Mouse (Mus musculus): ENCODE measurements around the gene Pacsin1.
"Not testable (repeated sequence)": the region's sequence is repeated elsewhere in the genome, so short reads cannot be mapped to it uniquely, and the experiment has no call there.

The Pacsin1 gene

DNA sequence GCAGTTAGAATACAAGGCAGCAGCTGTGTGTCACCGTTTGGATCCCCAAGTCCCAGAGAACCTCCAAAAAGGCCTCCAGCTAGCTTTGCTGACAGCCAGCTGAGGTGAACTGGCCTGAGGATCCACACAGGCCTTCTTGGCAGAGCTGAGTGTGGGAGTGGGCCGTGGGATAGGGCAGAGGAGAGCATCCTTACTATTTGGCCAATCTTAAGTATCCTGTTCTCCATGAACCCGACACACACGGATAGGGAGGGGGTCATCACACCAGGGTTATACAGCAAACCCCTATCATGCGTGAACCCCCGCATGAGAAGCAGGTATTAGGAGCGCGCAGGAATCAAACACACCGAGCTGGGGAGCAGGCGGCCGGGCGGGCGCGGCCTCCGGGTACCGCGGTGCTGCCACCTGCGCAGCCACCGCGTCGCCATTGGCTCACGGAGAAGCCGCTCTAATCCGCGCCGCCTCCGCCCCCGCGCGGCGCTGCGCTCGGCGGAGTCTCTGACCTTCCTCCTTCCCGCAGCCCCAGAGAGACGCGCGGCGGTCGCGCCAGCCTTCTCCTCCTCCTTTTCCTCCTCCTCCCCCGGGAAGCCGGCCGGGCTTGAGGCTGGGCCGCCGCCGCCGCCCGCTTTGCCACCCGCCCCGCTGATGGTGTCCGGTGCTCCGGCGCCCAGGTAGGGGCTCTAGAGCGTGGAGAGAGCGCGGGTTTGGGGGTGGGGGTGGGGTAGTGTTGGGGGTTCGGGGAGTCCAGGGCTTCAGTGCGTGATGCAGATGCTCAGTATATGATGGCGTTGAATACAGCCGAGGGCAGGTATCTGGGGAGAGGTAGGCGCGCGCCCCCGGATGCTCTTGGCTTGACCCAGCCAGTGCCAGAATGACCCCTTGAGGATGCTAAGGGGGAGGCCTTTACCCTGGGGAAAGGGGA is at the start of gene Pacsin1:
TSS of gene Pacsin1 (plus strand) at position 421 of the 922 bp plus-strand sequence.
- no peak for DNase-seq (ENCODE audit: low read depth)

DNA sequence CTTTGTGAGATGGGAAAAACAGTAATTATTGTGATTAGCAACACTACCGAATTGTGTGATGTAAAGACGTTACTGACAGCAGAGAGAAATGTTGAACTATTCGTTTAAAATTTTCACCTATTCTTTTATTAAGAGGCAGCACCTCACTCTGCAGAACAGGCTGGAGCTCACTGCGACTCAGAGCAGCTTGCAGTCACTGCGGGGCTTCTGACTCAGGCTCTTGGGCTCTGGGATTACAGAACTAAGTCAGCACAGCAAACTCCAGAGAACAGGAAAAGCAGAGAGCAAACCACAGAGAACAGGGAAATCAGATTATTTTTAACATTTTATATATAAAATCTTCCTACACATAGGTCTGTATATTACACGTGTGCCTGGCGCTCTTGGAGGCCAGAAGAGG is 45.7 kb upstream of the Pacsin1 start:
- DNase-seq (ENCODE audit: low read depth): peak; percentile 58

DNA sequence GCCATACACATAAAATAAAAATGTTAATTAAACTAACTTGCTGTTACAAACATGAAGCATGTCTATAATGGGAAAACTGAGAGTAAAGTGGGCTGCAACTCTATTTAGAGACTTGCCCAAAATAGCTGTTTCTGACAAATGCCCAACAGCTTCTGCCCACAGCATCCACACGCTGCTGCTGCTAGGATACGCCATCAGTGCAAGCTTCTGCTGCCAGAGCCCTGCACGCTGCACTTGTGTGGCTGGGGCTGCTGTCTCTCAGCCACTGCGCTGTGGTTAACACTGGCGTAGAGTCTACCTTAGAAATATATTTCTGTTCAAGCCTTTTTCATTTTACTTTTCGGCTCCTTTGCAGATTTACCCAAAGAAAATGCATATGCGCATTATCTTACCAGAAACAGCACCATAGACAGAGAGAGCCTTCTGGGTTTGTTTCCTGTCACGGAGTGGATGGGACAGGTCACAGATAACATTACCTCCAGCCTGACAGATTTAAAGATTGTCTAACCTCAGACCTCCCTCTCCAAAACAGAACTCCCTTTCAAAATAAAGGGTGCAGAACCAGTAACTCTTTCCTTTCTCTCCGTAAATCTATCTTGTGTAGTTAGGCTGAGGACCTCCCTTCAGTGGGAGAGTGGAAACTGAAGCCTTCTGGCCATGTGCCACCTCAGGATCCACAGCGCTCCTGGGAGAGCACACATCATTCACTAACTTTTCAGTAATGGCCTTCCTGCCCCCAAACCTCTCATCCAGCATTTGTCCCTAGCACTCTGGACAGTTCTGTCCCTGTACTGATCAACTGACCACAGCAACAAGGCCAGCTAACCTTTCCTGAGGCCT is 44.4 kb upstream of the Pacsin1 start:
- no peak for DNase-seq (ENCODE audit: low read depth)

DNA sequence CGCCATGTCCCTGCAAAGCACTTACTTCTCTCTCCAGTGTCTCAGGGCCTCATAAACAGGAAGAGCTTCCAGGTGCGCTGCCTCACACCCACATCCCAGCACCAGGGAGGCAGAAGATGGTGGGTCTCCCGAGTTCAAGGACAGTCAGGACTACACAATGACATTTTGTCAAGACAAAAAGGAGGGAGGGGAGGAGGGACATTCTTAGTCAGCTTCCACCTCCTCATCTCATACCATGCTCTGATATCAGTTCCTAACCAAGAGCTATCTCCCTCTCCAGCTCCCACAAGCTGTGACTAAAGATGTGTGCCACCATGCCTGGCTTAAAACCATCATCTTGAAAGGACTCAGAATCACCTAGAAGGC is 43.8 kb upstream of the Pacsin1 start:
- DNase-seq (ENCODE audit: low read depth): no peak

DNA sequence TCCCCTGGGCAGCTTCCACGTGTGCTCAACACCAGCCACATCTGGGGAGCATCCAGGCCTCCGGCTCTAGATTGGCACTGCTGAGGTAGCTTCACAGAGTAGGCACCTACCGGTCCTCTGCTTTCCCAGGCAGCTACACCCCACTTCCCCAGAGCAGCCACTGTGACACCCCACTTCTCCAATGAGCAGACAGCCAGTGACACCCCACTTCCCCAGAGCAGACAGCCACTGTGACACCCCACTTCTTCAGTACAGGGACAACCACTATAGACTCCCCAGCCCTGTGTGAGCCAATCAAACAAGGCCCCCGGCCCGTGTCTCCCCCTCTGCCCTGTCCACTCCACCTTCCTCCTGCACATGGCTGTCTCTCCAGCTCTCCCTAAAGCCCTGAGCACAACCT is 43.3 kb upstream of the Pacsin1 start:
- no peak for DNase-seq (ENCODE audit: low read depth)

DNA sequence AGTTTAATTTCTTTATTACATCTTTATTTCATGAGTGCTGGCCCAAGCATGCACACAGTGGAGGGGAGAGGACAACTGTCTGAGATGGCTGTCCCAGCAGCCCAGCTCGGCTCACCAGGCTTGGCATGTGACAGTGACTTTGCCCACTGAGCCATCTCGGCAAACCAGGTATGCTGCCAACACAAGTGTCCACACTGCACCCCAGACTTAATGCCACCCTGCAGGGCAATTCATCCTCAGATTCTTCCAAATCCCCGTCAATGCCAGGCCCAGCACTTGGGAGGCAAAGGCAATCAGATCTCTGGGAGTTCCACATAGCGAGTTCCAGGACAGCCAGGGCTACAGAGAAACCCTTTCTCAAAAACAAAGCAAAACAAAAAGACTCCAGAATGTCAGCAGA is 42.3 kb upstream of the Pacsin1 start:
- DNase-seq (ENCODE audit: low read depth): no peak

DNA sequence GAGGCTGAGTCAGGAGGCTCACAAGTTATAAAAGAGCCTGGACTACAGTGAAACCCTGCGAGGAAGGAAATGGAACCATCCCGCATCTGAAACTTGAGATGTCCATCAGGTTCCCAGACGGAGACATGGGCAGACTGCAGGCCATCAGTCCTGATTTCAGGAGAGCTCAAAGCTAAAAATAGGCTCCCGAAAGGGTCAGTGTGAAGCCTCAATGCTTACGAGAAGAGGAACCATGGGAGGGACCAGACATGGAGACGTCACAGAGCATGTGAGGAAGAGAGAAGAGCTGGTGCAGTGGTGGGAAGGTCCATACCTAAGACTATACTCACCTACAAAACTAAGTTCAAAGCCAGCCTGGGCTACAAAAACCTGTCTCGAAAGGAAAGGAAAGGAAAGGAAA is 39.9 kb upstream of the Pacsin1 start:
- DNase-seq (ENCODE audit: low read depth): no peak

DNA sequence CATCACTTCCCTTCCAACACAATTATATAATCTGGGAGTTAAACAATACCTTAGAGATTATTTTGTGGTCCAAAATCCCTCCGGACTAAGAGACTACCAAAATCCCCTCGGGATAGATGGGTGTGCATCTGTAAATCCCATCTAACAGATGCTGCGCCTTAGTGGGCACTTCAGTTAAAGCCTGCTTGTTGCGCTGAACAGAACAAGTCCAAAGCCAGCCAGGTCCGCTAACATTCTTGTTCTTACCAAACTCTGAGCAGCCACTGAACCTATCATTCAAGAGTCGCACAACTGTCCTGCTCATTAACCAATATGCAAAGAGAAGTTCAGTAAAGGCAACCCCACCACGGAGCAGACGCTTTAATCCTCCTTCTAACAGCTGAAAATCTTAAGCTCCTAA is 34.1 kb upstream of the Pacsin1 start:
- DNase-seq (ENCODE audit: low read depth): no peak

DNA sequence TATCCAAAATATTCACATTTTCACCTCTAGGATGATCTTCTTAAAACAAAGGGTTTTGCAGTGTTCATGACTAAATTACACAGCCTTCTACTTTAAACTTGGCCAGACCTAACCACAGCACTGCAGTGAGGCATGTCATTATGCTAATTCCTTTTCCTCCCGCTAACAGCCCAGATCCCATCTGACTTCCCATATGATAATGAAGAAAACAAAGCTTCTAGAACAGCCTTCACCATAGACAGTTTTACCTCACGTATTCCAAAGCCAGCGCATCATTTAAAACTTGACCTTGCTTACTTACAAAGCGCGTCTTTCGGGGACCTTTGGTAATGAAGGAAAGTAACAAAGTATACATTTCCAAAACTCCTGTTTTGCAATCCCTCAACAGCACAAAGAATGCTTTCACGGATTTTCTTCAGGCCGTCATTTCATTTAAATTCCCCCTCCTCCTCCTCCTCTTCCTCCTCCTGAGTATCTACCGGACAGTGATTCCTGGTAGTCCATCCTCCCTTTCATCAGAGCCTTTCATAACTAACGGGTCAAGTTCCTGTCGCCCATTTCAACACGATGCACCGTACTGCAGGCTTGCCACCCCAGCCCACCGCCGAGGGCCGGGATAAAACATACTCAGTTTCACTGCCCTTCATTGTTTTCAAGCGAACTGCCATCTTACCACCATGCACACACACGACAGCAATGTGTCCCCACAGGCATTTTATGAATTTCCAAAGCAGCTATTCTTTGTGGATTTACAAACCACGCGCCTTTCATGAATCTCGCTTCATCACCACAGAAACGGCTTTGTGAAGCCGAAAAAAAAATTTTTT is 33.4 kb upstream of the Pacsin1 start:
- peak; percentile 39 for DNase-seq (ENCODE audit: low read depth)

DNA sequence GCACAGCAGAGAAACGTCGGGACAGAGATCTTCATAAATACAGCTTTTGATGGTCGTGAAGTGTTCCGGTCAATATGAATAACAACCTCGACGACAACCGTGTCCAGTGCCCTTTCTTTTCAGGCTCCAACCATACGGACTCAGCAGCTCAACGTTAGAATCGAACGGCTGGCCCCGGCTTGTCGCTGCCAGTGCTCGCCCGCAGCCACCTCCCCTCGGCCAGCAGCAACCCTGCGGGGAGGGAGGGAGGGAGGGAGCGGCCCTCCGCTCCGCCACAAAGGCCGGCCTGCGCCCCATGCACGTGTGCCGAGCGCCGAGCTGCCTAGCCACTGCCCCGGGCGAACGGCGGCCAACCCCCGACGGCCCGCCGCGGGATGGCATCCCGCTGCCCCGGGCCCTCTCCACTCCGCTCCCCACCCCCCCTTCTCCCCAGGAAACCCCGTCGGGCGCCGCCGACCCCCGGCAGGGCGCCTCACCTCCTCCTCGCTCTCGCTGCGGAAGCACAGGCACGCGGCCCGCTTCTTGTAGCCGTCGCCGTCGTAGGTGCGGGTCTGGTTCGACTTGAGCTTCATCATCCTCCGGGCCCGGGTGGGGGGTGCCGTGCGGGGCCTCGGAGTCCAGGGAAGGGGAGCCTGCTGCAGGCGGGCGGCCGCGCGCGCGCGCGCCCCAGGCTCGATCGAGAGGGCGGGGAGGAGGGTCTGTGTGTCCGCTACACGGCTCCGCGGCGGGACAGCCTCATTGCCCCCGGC is 32.5 kb upstream of the Pacsin1 start:
- peak; percentile 77 for DNase-seq (ENCODE audit: low read depth)

DNA sequence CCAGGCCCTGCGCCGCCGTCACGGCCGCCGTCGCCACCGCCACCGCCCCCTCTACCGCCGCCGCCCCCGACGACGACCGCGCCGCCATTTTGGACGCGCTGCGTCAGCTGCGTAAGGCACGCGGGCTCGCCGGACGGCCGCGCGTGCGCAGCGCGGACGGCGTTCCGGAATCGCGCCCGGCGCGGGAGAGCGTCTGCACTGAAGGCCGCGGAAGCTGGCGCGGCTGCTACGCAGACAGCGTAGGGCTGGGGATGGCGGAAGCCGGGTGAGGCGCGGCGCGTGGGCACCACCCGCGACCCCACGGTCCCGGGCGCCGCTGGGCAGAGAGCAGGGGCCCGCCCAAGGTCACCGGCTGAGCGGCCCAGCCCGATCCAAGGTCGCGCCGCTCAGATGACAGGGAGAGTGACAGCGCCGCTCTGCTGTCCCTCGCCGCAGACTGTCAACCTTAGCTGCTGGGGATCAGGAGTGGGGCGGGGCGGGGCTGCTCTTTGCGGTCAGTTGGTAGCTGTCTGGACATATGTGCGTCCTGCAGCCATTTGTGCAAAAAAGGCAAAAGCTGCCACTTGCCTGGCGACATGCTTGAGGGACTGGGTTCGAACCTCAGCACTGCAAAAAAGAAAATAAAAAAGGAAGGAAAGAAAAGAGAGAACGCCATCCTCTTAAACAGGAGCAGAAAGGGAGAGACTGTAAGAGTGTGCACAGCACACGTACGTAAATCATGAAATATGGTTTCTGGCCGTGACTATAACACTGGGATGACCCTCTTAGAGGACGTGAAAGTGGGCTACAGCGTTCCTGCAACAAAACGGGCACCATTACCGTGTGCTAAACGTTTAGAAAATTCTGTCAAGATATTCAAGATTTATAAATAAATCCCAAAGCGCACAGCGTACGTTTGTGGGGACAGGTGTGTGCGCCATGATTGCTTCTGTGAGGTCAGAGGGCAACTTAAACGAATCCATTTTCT is 31.7 kb upstream of the Pacsin1 start, which contains the start of gene Nudt3:
TSS of gene Nudt3 (minus strand) at position 136 of the 967 bp plus-strand sequence.
- DNase-seq (ENCODE audit: low read depth): peak; percentile 97

DNA sequence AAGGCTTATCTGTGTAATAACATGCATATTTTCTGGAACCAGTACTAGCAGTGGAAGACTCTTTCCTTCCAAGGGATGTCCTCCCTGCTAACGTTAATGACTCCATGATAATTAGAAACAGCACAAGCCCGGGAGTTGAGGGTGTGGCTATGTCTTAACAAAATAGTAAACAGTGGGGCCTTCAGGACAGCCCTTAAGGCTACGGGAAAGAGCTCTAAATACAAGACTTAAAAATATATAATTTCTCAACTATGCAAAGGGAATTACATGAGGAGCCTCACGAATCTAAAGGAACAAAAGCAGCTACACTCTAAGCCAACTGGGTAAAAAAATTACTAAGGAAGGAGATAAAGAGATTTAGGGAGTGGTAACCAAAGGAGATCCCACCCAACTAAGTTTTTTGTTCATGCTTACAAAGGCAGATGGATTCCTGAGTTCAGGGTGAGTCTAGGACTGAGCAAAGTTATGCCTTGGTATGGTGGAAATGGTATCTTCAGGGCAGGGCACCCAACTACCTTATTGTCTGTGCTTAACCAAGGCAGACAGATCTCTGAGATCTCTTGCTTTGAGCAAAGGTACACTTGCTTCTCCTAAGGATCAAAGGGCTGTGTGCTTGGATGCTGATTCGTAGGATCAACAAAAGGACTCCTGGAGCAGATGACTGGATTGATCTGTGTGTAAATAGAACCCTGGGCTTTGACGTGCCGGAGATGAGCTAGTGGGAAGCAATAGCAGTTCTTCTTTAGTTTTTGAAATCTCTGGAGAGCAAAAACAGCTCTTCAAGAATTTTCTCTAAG is 29.7 kb upstream of the Pacsin1 start:
- no peak for DNase-seq (ENCODE audit: low read depth)

DNA sequence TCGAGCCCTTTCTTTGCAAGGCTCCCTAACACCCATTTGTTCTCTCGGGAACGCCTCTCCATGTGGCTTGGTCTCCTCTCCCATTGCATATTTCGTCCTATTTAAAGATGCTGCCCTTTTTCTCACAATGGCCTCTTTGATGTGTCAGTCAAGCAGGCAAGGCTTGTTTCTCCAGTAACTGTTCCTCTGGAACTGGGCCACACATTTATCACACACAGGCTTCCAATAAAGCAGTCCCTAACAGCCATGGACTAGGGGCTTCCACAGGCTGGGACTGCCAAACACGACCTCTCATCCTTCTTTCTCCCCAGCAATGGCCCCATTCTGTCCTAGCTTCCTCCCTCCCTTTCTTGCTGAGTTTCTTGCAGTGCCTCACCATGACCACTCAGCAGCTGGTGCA is 28.6 kb upstream of the Pacsin1 start:
- DNase-seq (ENCODE audit: low read depth): no peak

DNA sequence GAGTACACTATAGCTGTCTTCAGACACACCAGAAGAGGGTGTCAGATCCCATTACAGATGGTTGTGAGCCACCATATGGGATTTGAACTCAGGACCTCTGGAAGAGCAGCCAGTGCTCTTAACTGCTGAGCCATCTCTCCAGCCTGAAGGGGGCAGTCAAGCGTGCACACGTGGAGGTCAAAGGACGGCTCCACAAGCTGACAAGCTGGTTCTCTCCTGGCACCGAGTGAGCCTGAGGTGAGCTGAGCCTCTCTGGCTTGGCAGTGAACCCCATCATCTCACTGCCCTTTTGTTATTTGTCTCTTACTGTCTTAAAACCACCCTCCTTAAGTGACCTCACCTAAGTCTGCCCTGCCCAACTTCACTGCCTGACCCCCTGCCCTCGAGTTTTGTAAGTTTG is 27.9 kb upstream of the Pacsin1 start:
- DNase-seq (ENCODE audit: low read depth): no peak

DNA sequence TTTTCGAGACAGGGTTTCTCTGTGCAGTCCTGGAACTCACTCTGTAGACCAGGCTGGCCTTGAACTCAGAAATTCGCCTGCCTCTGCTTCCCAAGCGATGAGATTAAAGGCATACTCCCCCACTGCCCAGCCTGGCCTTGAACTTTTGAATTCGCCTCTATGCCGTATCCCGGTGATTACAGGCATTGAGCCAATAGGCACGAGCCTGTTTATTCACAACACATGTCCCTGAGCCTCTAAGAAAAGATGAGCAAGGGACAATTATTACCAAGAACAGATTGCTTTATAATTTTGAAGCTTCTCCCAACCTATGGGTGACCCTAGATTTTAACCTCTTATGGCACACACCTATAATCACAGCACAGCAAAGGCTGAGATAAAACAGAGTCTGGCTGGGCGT is 26.9 kb upstream of the Pacsin1 start:
- no peak for DNase-seq (ENCODE audit: low read depth)

DNA sequence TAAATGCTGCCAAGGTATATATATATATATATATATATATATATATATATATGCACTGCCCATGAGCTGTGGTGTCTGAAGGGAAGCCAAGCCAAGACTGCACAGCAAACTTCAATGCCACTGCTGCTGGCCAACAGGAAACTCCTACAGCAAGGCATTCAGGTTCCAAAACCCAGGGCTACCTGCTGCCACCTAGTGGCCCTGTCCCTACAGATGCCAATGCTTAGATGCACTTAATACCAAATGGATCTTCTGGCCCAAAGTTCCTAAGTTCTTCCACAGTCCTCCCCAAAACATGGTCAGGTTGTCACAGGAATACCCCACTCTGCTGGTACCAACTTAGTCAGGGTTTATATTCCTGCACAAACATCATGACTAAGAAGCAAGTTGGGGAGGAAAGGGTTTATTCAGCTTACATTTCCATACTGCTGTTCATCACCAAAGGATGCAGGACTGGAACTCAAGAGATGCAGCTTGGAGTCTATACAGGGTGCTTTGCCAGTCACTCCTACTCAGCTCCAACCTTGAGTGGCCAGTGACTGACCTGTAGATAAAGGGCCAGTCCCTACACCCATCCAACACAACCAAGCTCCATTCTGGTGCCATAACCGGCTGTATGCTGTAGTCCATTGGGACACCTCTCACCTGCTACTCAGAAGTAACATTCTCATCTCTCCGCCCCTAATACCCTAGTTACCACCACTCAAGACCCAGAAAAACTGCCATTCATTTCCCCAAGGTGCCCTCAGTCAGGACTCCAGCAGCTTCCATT is 25.9 kb upstream of the Pacsin1 start:
- DNase-seq (ENCODE audit: low read depth): peak; percentile 94

DNA sequence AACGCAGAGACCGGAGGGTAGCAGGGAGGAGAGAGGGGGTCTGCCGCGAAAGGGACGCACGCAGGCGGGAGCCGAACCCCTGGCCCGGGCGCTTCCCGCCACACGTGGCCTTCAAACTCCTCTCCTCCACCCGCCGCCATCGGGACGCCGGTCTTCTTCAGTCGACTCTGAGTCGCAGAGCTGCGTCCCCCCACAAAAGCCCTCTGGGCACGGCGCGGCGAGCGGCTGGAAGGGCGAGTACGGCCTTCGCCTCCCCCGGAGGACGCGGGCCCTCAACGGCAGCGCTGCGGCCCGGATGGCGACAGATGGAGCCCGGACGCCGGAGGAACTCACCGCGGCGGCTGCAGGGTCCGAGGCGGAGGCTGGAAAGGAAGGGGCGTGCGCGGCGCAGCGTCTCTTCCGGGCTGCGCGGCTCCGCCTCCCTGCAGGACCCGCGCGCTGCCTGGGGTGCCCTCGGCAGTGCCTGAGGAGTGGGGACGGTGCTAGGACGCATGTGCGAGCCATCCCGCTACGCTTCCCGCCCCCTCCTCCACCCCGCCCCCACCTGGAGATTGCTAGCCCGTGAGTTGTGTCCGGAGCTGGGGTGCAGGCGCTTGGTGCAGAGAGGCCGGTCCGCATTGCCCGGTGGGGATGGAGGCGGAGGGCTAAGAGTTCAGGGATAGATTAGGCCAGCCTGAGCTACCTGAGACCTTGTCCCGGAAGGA is 20.3 kb upstream of the Pacsin1 start, which contains the start of gene RPS10-NUDT3:
TSS of gene RPS10-NUDT3 (minus strand) at position 352 of the 704 bp plus-strand sequence.
- peak; percentile 98 for DNase-seq (ENCODE audit: low read depth)

DNA sequence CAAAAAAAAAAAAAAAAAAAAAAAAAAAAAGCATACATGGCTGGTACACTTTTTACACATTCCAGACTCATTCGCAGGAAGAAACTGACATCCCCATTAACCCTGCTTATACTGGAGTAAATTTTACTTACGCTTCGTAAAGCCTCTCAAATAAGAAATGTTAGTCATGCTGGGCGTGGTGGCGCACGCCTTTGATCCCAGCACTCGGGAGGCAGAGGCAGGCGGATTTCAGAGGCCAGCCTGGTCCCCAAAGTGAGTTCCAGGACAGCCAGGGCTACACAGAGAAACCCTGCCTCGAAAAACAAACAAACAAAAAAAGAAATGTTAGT is 19.8 kb upstream of the Pacsin1 start:
- not testable (repeated sequence) for DNase-seq (ENCODE audit: low read depth)
